Mouse (Mus musculus): ENCODE data around the gene Higd1b. TPM values are rescaled to one million over a fixed set of nuclear protein-coding genes. Genes with fewer than 3 reads are reported as not detected.

The Higd1b gene
- polyA plus RNA-seq, 1 experiment = 4.0 TPM

DNA sequence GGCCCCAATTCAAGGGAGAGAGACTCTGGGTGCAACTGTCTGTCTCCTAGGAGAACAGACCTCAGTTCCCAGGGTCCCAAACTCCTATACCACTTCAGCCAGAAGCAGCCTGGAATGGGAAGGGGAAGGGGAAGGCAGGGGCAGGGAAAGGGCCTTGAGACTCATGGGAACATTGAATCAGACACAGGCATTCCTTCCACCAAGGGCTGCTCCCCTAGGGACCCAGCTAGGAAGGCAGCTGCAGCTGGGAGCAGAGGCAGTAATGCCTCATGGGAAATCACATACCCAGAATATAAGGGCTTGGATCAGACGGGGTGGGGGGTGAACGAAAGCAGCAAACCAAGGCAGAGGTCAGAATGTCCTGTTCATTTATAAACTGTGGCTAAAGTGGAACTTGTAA, 2.5 kb downstream of the Higd1b start:
- no peak for DNase-seq (ENCODE audit: low spot score)

DNA sequence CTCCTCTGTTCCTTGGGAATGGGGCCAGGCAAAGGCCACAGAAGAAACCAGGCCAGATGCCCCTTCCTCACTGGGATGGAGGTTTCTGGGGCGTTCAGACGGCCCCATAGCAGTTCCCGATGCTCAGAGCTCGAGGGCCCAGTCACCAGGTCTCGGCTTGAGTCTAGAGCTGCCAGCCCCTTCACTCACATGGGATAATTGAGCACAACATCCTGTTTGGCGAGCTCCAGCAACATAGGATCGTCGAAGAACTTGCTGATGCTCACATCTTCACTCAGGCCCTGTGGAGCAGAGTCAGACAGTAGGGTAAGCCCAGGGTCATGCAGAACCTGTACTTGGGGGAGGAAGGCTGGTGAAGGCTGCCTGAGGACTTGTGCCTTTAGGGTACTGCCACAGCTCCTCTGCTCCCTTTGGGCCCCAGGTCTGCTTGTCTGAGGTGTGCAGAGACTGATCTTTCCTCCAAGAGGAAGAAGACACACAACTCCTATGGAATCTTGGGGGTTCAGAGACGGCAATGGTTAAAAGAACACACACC, 3.0 kb downstream of the Higd1b start:
- DNase-seq (ENCODE audit: low spot score) = no peak

DNA sequence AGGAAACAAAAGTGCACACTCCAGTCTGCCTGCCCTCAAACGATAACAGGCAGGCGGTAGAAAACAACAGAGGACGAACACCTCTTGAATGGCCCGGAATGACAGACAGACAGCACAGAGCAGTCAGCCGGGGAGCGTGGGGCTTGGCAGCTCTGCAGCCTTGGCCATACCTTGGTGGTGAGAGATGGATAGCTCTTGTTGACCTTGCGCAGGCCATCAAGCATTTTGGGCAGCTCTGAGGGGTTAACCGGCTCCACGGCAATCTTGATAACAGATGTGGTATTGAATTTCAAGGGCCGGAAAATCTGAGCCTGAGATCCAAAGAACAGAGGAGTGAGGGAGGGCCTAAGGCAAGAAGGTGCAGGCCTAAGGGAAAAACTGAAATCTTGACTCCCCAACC, 10.3 kb downstream of the Higd1b start:
- no peak for DNase-seq (ENCODE audit: low spot score)

DNA sequence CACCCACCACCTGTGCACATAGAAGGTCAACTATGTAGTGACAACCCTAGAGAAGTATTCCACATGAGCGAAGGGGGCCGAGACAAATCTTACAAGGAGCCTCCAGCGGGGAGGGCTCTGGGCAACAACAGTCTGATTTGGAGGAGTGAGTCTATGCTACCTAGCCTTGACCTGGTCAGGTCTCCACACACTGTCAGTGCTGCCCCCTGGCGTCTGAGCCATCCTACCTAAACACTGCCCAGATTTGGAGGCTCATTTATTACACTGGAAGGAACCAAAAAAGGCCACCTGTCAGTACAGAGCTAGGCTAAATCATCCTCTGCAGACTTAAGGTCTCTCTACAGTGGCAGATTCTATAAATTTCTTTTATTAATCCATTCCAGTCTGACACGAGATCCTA, 16.2 kb downstream of the Higd1b start:
- peak; percentile 47 for DNase-seq (ENCODE audit: low spot score)

DNA sequence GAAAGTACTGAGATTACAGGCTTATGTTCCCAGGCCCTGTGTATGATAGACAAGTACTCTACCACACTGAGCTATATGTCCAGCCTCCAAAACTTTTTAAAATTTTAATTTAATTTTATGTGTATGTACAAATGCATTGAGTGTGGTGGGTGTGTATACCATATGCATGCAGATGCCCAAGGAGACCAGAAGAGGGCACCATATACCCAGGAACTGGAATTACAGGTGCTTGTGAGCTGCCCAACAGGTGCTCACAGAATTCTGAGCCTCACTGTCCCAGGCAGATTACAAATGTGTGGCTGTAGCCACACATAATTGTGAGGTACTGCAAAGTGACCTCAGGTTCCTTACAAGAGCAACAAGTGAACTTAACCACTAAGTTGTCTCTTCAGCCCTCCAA, 18.1 kb downstream of the Higd1b start:
- no peak for DNase-seq (ENCODE audit: low spot score)

DNA sequence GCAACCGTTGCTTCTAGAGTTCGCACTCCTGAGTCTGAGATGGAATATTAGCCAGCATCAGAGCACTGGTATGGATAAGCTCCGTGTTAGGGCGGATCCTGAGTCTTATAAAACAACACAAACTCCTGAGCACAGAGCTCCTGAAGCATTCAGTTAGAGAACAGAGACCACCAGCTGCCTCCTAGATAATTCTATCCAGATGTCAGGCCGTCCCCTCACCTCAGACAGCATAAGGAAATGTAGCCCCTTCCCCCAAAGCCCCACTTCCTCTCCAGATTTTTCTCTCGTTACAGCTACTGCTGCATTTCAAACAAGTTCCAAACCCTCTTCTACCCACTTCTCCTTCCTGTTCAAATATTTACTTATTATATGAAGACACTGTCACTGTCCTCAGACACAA, 20.3 kb downstream of the Higd1b start:
- DNase-seq (ENCODE audit: low spot score) = no peak

DNA sequence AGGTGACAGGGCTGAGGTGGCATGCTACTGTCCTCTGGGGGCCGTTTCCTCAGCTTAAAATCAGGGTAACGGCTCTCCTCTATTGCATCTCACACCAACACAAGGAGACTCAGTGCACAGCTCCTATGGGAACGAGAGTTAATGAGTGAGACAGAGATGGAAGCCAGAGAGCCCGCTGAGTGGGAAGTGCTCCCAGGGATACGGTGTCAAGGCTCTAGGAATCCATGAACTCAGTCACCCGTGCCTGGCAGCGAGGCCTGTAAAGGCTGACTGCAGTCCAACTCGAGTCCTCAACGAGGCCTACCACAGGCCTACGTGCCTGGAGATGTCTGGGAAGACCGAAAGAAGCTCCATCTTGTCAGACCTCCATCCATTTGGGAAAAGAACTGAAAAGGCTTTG, 23.3 kb downstream of the Higd1b start:
- no peak for DNase-seq (ENCODE audit: low spot score)

DNA sequence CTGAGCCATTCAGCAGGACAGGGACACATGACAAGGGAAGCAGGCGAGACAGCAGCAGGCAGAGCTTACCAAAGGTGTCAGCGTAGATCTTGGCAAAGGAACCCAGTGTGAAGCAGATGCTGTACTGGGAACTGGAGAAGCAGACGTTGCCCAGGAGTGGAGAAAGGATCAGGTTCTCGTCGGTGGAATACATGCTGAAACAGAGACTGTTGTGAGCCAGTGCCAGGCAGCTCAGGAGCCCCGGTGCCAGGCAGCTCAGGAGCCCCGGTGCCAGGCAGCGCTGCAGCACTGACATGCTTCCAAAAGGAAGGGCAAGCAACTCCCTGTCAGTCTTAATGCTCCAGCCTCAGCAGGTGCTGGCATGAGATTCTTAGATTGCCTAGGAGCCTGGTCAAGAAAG, 24.3 kb downstream of the Higd1b start:
- DNase-seq (ENCODE audit: low spot score) = no peak

DNA sequence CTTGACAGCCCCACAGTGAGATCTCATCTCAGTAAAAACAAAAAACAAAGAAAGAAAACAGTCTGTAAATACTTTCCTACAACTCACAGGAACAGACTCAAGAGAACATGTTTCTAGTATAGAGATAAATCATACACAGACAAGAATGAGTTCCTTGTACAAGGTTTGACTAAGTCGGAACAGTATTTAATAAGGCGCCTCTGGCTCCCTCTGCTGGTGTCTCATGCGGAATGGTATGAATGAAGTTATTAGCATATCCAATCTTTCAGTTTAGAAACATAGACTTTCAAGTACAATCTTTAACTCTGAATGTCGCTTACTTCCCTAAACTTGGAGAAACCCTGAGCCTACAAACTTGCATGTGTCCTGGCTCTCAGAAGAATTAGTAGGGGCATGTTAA, 28.6 kb downstream of the Higd1b start:
- DNase-seq (ENCODE audit: low spot score) = no peak

DNA sequence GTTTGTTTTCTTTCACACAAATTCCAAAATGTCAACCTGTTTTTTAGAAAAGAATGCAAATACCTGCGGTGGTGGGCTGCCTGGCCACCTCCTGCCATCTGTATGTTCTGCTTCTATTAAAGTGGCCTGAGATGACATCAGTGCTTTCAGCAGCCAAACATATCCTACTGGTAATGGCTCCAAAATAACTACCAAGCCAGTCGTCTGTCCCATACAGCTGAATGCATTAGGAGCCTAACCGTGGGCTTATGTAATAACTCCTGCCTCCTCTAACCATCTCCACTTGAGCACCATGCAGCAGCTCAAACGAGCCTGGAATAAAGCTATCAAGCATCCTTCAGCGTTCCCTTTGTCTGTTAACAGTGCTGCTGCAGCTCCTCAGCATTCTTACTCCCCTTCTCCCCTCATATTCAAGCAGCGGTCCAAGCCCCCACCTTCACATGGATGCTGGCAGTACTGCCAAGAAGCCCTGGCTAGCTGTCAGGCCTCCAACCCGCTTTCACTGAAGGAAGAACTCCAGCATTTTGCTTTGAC, 39.2 kb downstream of the Higd1b start:
- DNase-seq (ENCODE audit: low spot score) = no peak

DNA sequence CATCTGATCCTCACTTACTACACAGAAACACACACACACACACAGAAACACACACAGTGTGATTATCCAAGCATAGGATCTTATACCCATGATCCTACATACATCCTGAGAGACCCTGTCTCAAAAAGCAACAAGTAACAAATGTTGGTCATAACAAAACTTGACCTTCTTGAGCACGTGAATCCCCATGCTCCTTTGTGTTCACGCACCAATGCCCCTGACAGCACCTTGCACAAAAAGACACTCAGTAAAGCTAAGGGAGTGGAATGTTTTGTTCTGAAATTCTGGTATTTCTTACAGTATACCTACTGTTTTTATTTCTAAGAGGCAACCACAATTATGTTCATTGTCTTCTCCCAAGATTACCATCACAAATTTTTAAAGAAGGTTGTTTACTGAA, 43.9 kb downstream of the Higd1b start:
- no peak for DNase-seq (ENCODE audit: low spot score)

DNA sequence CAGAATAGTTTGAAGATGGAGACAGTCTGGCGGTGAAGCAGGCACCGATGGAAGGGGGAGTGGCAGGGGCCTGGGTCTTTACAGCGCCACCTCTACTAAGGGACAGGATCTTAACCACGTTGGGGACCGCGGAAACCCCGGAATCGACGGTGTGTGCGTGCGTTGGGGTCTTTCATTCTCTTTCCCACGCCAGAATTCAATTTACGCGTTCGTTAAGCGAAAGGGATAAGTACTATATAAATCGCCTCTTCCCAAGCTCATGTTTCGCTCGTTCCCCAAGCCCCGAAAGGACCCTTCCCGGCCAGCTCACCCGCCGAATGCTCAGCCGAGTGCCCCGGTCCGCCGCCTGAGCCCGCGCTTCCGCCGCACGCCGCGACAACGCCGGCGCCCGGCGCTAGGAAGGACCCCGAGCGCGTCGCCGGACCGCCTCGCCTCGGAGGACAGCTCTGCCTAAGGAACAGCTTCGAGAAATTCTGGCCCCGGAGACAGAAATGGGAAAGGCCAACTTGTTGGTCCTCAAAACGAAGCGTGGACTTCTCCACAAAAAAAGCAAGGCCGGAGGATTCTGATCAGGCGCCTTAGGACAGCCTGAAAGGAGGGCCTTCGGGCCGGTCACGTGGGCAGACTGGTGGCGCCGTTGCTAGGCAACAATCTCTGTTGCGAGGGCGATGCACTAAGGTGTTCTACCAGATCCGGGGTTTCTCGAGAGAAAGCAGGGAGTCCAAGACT, 45.1 kb downstream of the Higd1b start, which contains the start of the genes Eftud2 and Ccdc103:
Gene Eftud2, minus strand, starts transcription at position 401 of the 729 bp plus-strand sequence.
Gene Ccdc103, plus strand, starts transcription at position 620 of the 729 bp plus-strand sequence.
- peak; percentile 87 for DNase-seq (ENCODE audit: low spot score)

DNA sequence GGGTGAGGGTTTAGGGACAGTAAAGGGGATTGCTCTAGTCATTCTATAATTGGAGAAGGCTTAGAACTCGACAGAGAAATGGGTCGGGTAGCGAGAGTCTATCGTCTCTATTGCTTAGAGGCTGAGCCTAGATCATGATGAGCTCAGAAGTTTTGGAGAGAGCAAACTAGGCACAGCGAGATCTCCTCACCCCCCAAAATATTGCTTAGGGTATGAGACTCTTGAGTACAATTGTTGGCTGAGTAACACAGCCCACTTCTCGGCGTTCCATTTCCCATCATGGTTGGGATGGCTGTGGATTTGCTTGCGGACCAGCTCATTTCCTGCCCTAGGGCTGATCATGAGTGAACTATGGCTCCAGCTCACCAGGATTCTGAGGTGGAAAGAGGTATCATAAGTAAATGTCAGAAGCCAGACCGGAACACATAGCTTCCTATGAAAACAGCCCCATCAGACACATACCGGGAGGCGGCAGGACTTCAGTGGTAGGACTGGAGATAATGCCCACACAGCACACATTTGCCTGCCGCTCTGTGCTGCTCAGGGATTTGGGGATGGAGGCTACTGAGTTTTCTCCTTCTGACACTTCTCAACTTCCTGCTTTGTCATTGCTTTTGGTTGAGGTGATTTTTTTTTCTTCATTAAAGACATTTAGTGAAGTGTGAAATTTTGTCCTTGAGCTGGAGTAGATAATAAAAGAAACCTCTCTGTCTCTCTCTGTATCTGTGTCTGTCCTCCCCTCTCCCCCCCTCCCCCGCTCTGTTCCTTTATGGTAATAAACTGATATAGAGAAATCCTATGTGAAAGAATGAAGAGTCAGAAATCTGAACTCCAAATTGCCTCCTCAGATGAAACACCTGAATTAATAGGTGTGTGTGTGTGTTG, 45.9 kb downstream of the Higd1b start:
- no peak for DNase-seq (ENCODE audit: low spot score)

DNA sequence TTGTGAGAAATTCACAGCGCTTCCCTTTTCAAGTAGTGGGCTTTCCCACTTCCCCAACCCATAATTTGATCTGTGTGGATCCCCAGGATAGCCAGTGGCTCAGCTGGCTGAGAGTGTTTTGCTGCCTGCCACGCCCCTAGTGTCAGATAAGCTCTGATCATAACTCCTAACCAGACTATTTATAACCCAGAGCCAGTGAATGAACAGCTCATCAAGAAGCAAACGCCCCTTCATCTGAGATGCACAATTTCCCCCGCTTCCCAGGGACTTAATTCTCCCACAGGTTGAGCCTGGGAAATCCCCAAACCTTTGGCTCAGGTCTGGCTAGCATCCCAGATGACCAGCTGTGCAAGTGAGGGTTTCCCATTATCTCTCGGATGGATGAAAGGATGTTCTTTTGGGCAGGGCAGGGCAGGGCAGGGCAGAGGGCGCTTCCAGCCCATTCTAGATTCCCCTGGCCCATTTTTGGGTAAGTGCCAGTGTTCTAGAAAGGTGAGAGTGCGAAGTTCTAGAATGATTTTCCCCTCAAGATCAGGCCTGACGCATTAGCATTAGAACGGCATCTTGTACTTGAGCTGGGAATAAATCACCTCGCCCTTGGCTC, 49.1 kb downstream of the Higd1b start, which contains the start of gene Fam187a:
Gene Fam187a, plus strand, starts transcription at position 554 of the 604 bp plus-strand sequence.
- DNase-seq (ENCODE audit: low spot score) = no peak

DNA sequence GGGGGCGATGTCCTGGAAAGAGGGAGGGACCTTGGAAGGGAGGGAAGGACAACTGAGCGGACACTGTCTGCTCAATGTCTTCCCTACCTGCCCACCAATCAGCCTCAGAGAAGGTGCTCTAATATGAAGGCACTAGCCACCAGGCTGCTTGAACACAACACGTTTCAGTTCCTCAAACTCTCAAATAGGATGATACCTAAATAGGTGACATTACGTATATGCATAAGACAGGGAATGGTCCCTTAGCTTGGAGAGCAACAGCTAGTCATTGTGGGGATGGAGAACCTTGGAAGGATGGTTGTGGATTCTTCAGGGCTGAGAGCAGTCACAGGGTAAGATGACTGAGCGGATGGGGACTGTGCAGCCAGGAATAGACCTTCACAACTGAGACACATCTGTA, 51.8 kb downstream of the Higd1b start:
- no peak for DNase-seq (ENCODE audit: low spot score)

Other genes with a start within 250 kb of the Higd1b start
- gene Fzd2, start 231.5 kb upstream of the Higd1b start, polyA plus RNA-seq (2012; rRNA removed) = 53.7 and 54.9 TPM in 2 replicates
- 0.04 and 0.09 TPM in 2 replicates for gene Meioc, start 172.1 kb upstream of the Higd1b start, polyA plus RNA-seq (2012; rRNA removed)
- 17.3 and 17.8 TPM in 2 replicates for gene Ccdc43, start 138.1 kb upstream of the Higd1b start, polyA plus RNA-seq (2012; rRNA removed)
- gene Adam11, start 74.4 kb upstream of the Higd1b start, polyA plus RNA-seq (2012; rRNA removed) = 7.5 and 8.5 TPM in 2 replicates
- gene Gjc1, start 16.1 kb upstream of the Higd1b start, polyA plus RNA-seq (2012; rRNA removed) = 31.1 and 31.3 TPM in 2 replicates
- gene Eftud2, start 45.1 kb downstream of the Higd1b start, polyA plus RNA-seq (2012; rRNA removed) = 42.1 and 43.4 TPM in 2 replicates
- gene Ccdc103, start 45.4 kb downstream of the Higd1b start, polyA plus RNA-seq (2012; rRNA removed) = 0.66 and 0.77 TPM in 2 replicates
- not detected in 2 replicates for gene Fam187a, start 49.3 kb downstream of the Higd1b start, polyA plus RNA-seq (2012; rRNA removed)
- 0.53 and 0.56 TPM in 2 replicates for gene Gfap, start 65.1 kb downstream of the Higd1b start, polyA plus RNA-seq (2012; rRNA removed)
- 0.56 and 0.71 TPM in 2 replicates for gene Kif18b, start 89.3 kb downstream of the Higd1b start, polyA plus RNA-seq (2012; rRNA removed)
- gene C1ql1, start 110.8 kb downstream of the Higd1b start, polyA plus RNA-seq (2012; rRNA removed) = 0.44 and 0.49 TPM in 2 replicates
- gene Nmt1, start 192.3 kb downstream of the Higd1b start, polyA plus RNA-seq (2012; rRNA removed) = 53.5 and 57.6 TPM in 2 replicates
- 42.8 and 43.1 TPM in 2 replicates for gene Dcakd, start 192.5 kb downstream of the Higd1b start, polyA plus RNA-seq (2012; rRNA removed)

Measured in urinary bladder, adult 2 months (tissue).